Mouse (Mus musculus) kidney, adult 18-20 months (tissue): ENCODE data around the gene Nsun2.
"Not testable (repeated sequence)": the region's sequence is repeated elsewhere in the genome, so short reads cannot be mapped to it uniquely, and the experiment has no call there.

ENCODE experiments used
- DNase-seq: peaks from one replicate; pipeline ENCODE4 v3.0.0; 2021

The Nsun2 gene

GRCm38 (mm10) chr13:69594577-69595256, 61.2 kb downstream of the Nsun2 start:
- no peak for DNase-seq

GRCm38 (mm10) chr13:69595911-69596310, 62.4 kb downstream of the Nsun2 start:
- DNase-seq = no peak

- DNase-seq = no peak
Measured at GRCm38 (mm10) chr13:69596515-69596914, 63.0 kb downstream of the Nsun2 start.

- DNase-seq = no peak
Measured at GRCm38 (mm10) chr13:69598867-69599266, 65.3 kb downstream of the Nsun2 start.

GRCm38 (mm10) chr13:69600863-69601262, 67.3 kb downstream of the Nsun2 start:
- not testable (repeated sequence) for DNase-seq

- DNase-seq = no peak
Measured at GRCm38 (mm10) chr13:69601321-69601720, 67.8 kb downstream of the Nsun2 start.

GRCm38 (mm10) chr13:69604670-69605069, 71.1 kb downstream of the Nsun2 start:
- DNase-seq = no peak

- no peak for DNase-seq
Measured at GRCm38 (mm10) chr13:69608734-69609133, 75.2 kb downstream of the Nsun2 start.

GRCm38 (mm10) chr13:69610751-69611397, 77.3 kb downstream of the Nsun2 start:
- no peak for DNase-seq

GRCm38 (mm10) chr13:69611398-69612174, 78.0 kb downstream of the Nsun2 start, which contains the start of gene Srd5a1:
TSS of gene Srd5a1 (minus strand) at chr13:69611442.
- DNase-seq = peak; percentile 100

GRCm38 (mm10) chr13:69612175-69612544, 78.6 kb downstream of the Nsun2 start:
- no peak for DNase-seq

- no peak for DNase-seq
Measured at GRCm38 (mm10) chr13:69616716-69617115, 83.2 kb downstream of the Nsun2 start.

GRCm38 (mm10) chr13:69623843-69624242, 90.3 kb downstream of the Nsun2 start:
- DNase-seq = no peak

- DNase-seq = no peak
Measured at GRCm38 (mm10) chr13:69624510-69624909, 91.0 kb downstream of the Nsun2 start.

GRCm38 (mm10) chr13:69627941-69628340, 94.4 kb downstream of the Nsun2 start:
- no peak for DNase-seq

- DNase-seq = no peak
Measured at GRCm38 (mm10) chr13:69630576-69630975, 97.0 kb downstream of the Nsun2 start.

- DNase-seq = no peak
Measured at GRCm38 (mm10) chr13:69631111-69631510, 97.6 kb downstream of the Nsun2 start.

GRCm38 (mm10) chr13:69631659-69632058, 98.1 kb downstream of the Nsun2 start:
- peak; percentile 52 for DNase-seq

- DNase-seq = no peak
Measured at GRCm38 (mm10) chr13:69633551-69633950, 100.0 kb downstream of the Nsun2 start.

- no peak for DNase-seq
Measured at GRCm38 (mm10) chr13:69633988-69634387, 100.4 kb downstream of the Nsun2 start.

- DNase-seq = not testable (repeated sequence)
Measured at GRCm38 (mm10) chr13:69635836-69636235, 102.3 kb downstream of the Nsun2 start.

- no peak for DNase-seq
Measured at GRCm38 (mm10) chr13:69636375-69636774, 102.8 kb downstream of the Nsun2 start.

GRCm38 (mm10) chr13:69636816-69637215, 103.3 kb downstream of the Nsun2 start:
- DNase-seq = no peak

- no peak for DNase-seq
Measured at GRCm38 (mm10) chr13:69637657-69638056, 104.1 kb downstream of the Nsun2 start.
